Mouse (Mus musculus) hindbrain, postnatal 0 days (tissue): Measurements from ENCODE around the gene Ints14. TPM values are rescaled to one million over a fixed set of nuclear protein-coding genes. Genes with fewer than 3 reads are reported as not detected.
A peak's percentile ranks its signal among the peaks of the same experiment; 100 is the strongest.

Experiments
- ATAC-seq: fragments of 200-750 bp; cut with Nextera tagmentation; 2 replicates; pipeline ENCODE4 v1.8.0; 2017; ENCODE audit warnings: mild to moderate bottlenecking, moderate TSS enrichment, moderate library complexity
- DNase-seq: peaks from one replicate; pipeline ENCODE4 v3.0.0-alpha.2; 2015; ENCODE audit warnings: low spot score
- H3K27ac ChIP-seq: fragments of 300-500 bp; sonication (generic); 2 replicates; pipeline ENCODE4 v1.5.1; 2014; ENCODE audit warnings: mild to moderate bottlenecking
- H3K27me3 ChIP-seq: fragments of 300-500 bp; sonication (generic); 2 replicates; pipeline ENCODE4 v1.6.1; 2014; ENCODE audit warnings: low read length, mixed read lengths; ENCODE audit not compliant: insufficient read depth
- H3K36me3 ChIP-seq: fragments of 300-500 bp; sonication (generic); 2 replicates; pipeline ENCODE4 v1.6.1; 2014; ENCODE audit warnings: low read length, mixed read lengths; ENCODE audit not compliant: insufficient read depth
- H3K4me1 ChIP-seq: fragments of 300-500 bp; sonication (generic); 2 replicates; pipeline ENCODE4 v1.6.1; 2014; ENCODE audit warnings: antibody characterized with exemption, low read length, mixed read lengths; ENCODE audit not compliant: insufficient read depth
- H3K4me2 ChIP-seq: fragments of 300-500 bp; sonication (generic); 2 replicates; pipeline ENCODE4 v1.6.1; 2014; ENCODE audit warnings: low read depth, mild to moderate bottlenecking, low read length, moderate library complexity, mixed read lengths
- H3K4me3 ChIP-seq: fragments of 300-500 bp; sonication (generic); 2 replicates; pipeline ENCODE4 v1.5.1; 2014; ENCODE audit warnings: low read length
- H3K9ac ChIP-seq: fragments of 300-500 bp; sonication (generic); replicated peaks from 2 replicates; pipeline ENCODE4 v1.6.1; 2014; ENCODE audit warnings: mild to moderate bottlenecking, low read length, moderate library complexity, mixed read lengths
- H3K9me3 ChIP-seq: fragments of 300-500 bp; sonication (generic); 2 replicates; pipeline ENCODE4 v1.6.1; 2016; ENCODE audit warnings: low read length, mixed read lengths
- CTCF ChIP-seq: IDR thresholded peaks from 2 replicates; pipeline ENCODE4 v1.5.1; 2016; ENCODE audit warnings: antibody characterized with exemption, control low read depth, low read depth
- WGBS: fragments of 180-500 bp; shearing (Covaris S2); extraction: QIAGEN DNeasy Blood & Tissue Kit; methylation state at CpG from one replicate; pipeline ENCODE4 v1.1.7; 2014; 5-methylcytosine and 5-hydroxymethylcytosine counted together
- polyA plus RNA-seq: library from polyadenylated mRNA; unstranded; fragments of >200 nt; fragmentation: Nextera tagmentation; extraction: Ambion mirVana; gene quantifications from 2 replicates; pipeline ENCODE4 v1.2.1, GENCODE M21; 2015
- total RNA-seq: library from RNA; depleted of rRNA; stranded (reverse); fragments of >200 nt; gene quantifications from 2 replicates; pipeline ENCODE4 v1.2.3, GENCODE M21; 2014

Gene Ints14
- total and polyA plus RNA-seq, 2 experiments from 2014 or later = 28.8 to 30.4 TPM

GRCm38 (mm10) chr9:65001481-65001880 is 40.8 kb downstream of the Ints14 start:
- no peak for TF ChIP-seq CTCF
- no peak overlapping the region for H3K4me2 ChIP-seq
- no peaks in the 10 kb centered on the region for H3K9me3 ChIP-seq
- no peak overlapping the region for H3K9ac ChIP-seq
- no peaks in the 10 kb centered on the region for H3K4me1 ChIP-seq
- ATAC-seq (no peak), DNase-seq (no peak)
- peak overlapping the region; percentile 6; the same call in 1 of the 2 replicates for H3K27ac ChIP-seq
- 61% methylated on average over 4 of the region's 4 CpGs for WGBS
- H3K36me3 ChIP-seq = peaks cover 44% of the 10 kb centered on the region
- no peak overlapping the region for H3K4me3 ChIP-seq
- H3K27me3 ChIP-seq = no peaks in the 10 kb centered on the region

GRCm38 (mm10) chr9:65005737-65006136 is 45.0 kb downstream of the Ints14 start:
- H3K9me3 ChIP-seq = no peaks in the 10 kb centered on the region
- DNase-seq (no peak), ATAC-seq (no peak)
- no peak overlapping the region for H3K4me3 ChIP-seq
- no peak overlapping the region for H3K4me2 ChIP-seq
- TF ChIP-seq CTCF = no peak
- 97% methylated on average over 8 of the region's 8 CpGs for WGBS
- H3K4me1 ChIP-seq = no peaks in the 10 kb centered on the region
- H3K36me3 ChIP-seq = peaks cover 33% of the 10 kb centered on the region
- no peak overlapping the region for H3K27ac ChIP-seq
- H3K27me3 ChIP-seq = no peaks in the 10 kb centered on the region
- H3K9ac ChIP-seq = no peak overlapping the region

GRCm38 (mm10) chr9:65010632-65011031 is 49.9 kb downstream of the Ints14 start:
- H3K27me3 ChIP-seq = no peaks in the 10 kb centered on the region
- H3K36me3 ChIP-seq = peaks cover 14% of the 10 kb centered on the region; the same call in 1 of the 2 replicates
- ATAC-seq (no peak), DNase-seq (no peak)
- no peak for TF ChIP-seq CTCF
- WGBS = 85% methylated on average over 8 of the region's 8 CpGs
- no peak overlapping the region for H3K4me3 ChIP-seq
- peaks cover 5% of the 10 kb centered on the region; the same call in 1 of the 2 replicates for H3K4me1 ChIP-seq
- no peak overlapping the region for H3K27ac ChIP-seq
- no peak overlapping the region for H3K9ac ChIP-seq
- no peak overlapping the region for H3K4me2 ChIP-seq
- H3K9me3 ChIP-seq = no peaks in the 10 kb centered on the region

- Histone ChIP-seq H3K36me3 (peaks cover 7% of the 10 kb centered on the region; the same call in 1 of the 2 replicates), H3K4me3 (no peak overlapping the region), H3K4me1 (peaks cover 9% of the 10 kb centered on the region; the same call in 1 of the 2 replicates), H3K9me3 (no peaks in the 10 kb centered on the region), H3K4me2 (no peak overlapping the region), H3K9ac (no peak overlapping the region), H3K27ac (no peak overlapping the region), H3K27me3 (no peaks in the 10 kb centered on the region)
- DNase-seq (no peak), ATAC-seq (no peak)
- 63% methylated on average over 6 of the region's 6 CpGs for WGBS
- TF ChIP-seq CTCF = peak; percentile 47
Observed at GRCm38 (mm10) chr9:65011304-65011703, 50.6 kb downstream of the Ints14 start.

- Histone ChIP-seq H3K27me3 (no peaks in the 10 kb centered on the region), H3K36me3 (no peaks in the 10 kb centered on the region), H3K27ac (peak overlapping the region; percentile 78), H3K4me2 (no peak overlapping the region; the same call in 1 of the 2 replicates), H3K4me1 (peaks cover 43% of the 10 kb centered on the region), H3K9me3 (no peaks in the 10 kb centered on the region), H3K4me3 (no peak overlapping the region), H3K9ac (no peak overlapping the region)
- DNase-seq = no peak
- no peak for TF ChIP-seq CTCF
- WGBS = 49% methylated on average over 7 of the region's 7 CpGs
- ATAC-seq = no peak
Observed at GRCm38 (mm10) chr9:65015461-65016222, 54.9 kb downstream of the Ints14 start.

- no peak for TF ChIP-seq CTCF
- Histone ChIP-seq H3K9ac (no peak overlapping the region), H3K4me1 (peaks cover 43% of the 10 kb centered on the region), H3K36me3 (no peaks in the 10 kb centered on the region), H3K4me2 (peak overlapping the region; percentile 11), H3K9me3 (no peaks in the 10 kb centered on the region), H3K27ac (peak overlapping the region; percentile 78), H3K27me3 (no peaks in the 10 kb centered on the region), H3K4me3 (no peak overlapping the region)
- ATAC-seq = peak; percentile 63
- DNase-seq = peak; percentile 48
- WGBS = 58% methylated on average over 4 of the region's 4 CpGs
Observed at GRCm38 (mm10) chr9:65016241-65016977, 55.7 kb downstream of the Ints14 start.
